26 mouse cellular contexts compared by ENCODE assay signal in genomic region chr1:113384888-113385430, GRCm38 (mm10).
DNase-seq lines count a peak whose midpoint lies in the region; ATAC-seq and TF ChIP-seq lines count a peak whose summit lies in the region.
"Had no signal": no experiment of that assay in that cellular context is flagged by ENCODE, and none has a peak within 500 bp of the region (broad histone marks: within the 10 kb centered on the region; RNA-seq: fewer than 3 reads in every experiment).

No protein-coding gene starts in this region.

- peak; percentile 51; the same call in 1 of the 2 replicates for ATAC-seq in midbrain, embryonic 12.5 days (ENCODE audit: low FRiP score, low read depth)
- ATAC-seq in midbrain, embryonic 13.5 days: no peak
- peak; percentile 48; the same call in 1 of the 2 replicates for ATAC-seq in hindbrain, embryonic 14.5 days (ENCODE audit: low FRiP score)
- ATAC-seq in midbrain, embryonic 16.5 days: peak; percentile 78
- ATAC-seq in forebrain, postnatal 0 days: no peak
- ATAC-seq: forebrain, embryonic 13.5 days; intestine, embryonic 15.5 days; liver, embryonic 12.5 days; Patski had no signal

- DNase-seq in embryo, embryonic 11 days: peak; percentile 1
- DNase-seq in hindbrain, embryonic 14.5 days (ENCODE audit: low spot score): peak; percentile 28
- DNase-seq in forebrain, postnatal 0 days: no peak
- no peak for DNase-seq in kidney, adult 9 months
- DNase-seq: adrenal gland, postnatal 36 days; B cell, adult 2 months; cerebellum, adult 11 months; cerebellum, postnatal 10 days; gastrocnemius, postnatal 14 days; heart, adult 2 months; heart, postnatal 36 days; kidney, postnatal 4 days; lung, adult 18-20 months; lung, postnatal 14 days; right cerebral cortex, postnatal 14 days had no signal

- H3K27ac ChIP-seq in midbrain, embryonic 12.5 days (replicated peaks): no peak overlapping the region
- H3K27ac ChIP-seq in midbrain, embryonic 13.5 days: no peak overlapping the region
- H3K27ac ChIP-seq in hindbrain, embryonic 14.5 days: no peak overlapping the region
- no peak overlapping the region for H3K27ac ChIP-seq in midbrain, embryonic 16.5 days (ENCODE audit: low read length)
- no peak overlapping the region for H3K27ac ChIP-seq in forebrain, postnatal 0 days (ENCODE audit: low read depth, low read length)
- H3K27ac ChIP-seq: forebrain, embryonic 13.5 days; heart, adult 2 months; heart, embryonic 13.5 days; intestine, embryonic 15.5 days; limb, embryonic 13.5 days; liver, embryonic 12.5 days had no signal

- H3K4me2 ChIP-seq in midbrain, embryonic 12.5 days (replicated peaks): no peak overlapping the region
- H3K4me2 ChIP-seq in midbrain, embryonic 13.5 days (replicated peaks): no peak overlapping the region
- H3K4me2 ChIP-seq in hindbrain, embryonic 14.5 days (replicated peaks): no peak overlapping the region
- no peak overlapping the region for H3K4me2 ChIP-seq in midbrain, embryonic 16.5 days (ENCODE audit: low read length)
- no peak overlapping the region for H3K4me2 ChIP-seq in forebrain, postnatal 0 days (ENCODE audit: low read depth)
- H3K4me2 ChIP-seq: forebrain, embryonic 13.5 days; heart, embryonic 13.5 days; intestine, embryonic 15.5 days; limb, embryonic 13.5 days; liver, embryonic 12.5 days had no signal

- H3K9ac ChIP-seq in midbrain, embryonic 12.5 days (replicated peaks): no peak overlapping the region
- H3K9ac ChIP-seq in midbrain, embryonic 13.5 days (replicated peaks): no peak overlapping the region
- no peak overlapping the region for H3K9ac ChIP-seq in hindbrain, embryonic 14.5 days
- no peak overlapping the region for H3K9ac ChIP-seq in midbrain, embryonic 16.5 days (ENCODE audit: low read depth, low read length)
- H3K9ac ChIP-seq in forebrain, postnatal 0 days: no peak overlapping the region
- H3K9ac ChIP-seq: forebrain, embryonic 13.5 days; heart, embryonic 13.5 days; intestine, embryonic 15.5 days; limb, embryonic 13.5 days; liver, embryonic 12.5 days had no signal

- H3K27me3 ChIP-seq in midbrain, embryonic 12.5 days: no peaks in the 10 kb centered on the region
- no peaks in the 10 kb centered on the region for H3K27me3 ChIP-seq in midbrain, embryonic 13.5 days
- no peaks in the 10 kb centered on the region for H3K27me3 ChIP-seq in hindbrain, embryonic 14.5 days (ENCODE audit: control insufficient read depth, insufficient read depth, low read length)
- H3K27me3 ChIP-seq in midbrain, embryonic 16.5 days (ENCODE audit: control insufficient read depth, insufficient read depth, low read depth, low read length): no peaks in the 10 kb centered on the region
- no peaks in the 10 kb centered on the region for H3K27me3 ChIP-seq in forebrain, postnatal 0 days (ENCODE audit: insufficient read depth, low read length)
- H3K27me3 ChIP-seq: CH12.LX; forebrain, embryonic 13.5 days; heart, embryonic 13.5 days; intestine, embryonic 15.5 days; limb, embryonic 13.5 days; liver, embryonic 12.5 days; Patski had no signal

- 48% methylated on average over 6 of the region's 6 CpGs for WGBS in midbrain, embryonic 12.5 days
- WGBS in midbrain, embryonic 13.5 days: 46% methylated on average over 6 of the region's 6 CpGs
- WGBS in hindbrain, embryonic 14.5 days: 23% methylated on average over 6 of the region's 6 CpGs
- 38% methylated on average over 6 of the region's 6 CpGs for WGBS in midbrain, embryonic 16.5 days
- WGBS in forebrain, postnatal 0 days: 59% methylated on average over 6 of the region's 6 CpGs

- TF ChIP-seq CTCF in forebrain, postnatal 0 days (IDR thresholded peaks at IDR 0.05; ENCODE audit: low read depth): no peak

- 0 out of 2 replicates have a peak, but pooled peaks cover 6% of the 10 kb centered on the region for H3K4me1 ChIP-seq in midbrain, embryonic 12.5 days
- 0 out of 2 replicates have a peak, but pooled peaks cover 3% of the 10 kb centered on the region for H3K4me1 ChIP-seq in midbrain, embryonic 13.5 days (replicated peaks)
- H3K4me1 ChIP-seq in hindbrain, embryonic 14.5 days (replicated peaks; ENCODE audit: control insufficient read depth, insufficient read depth, low read length): no peaks in the 10 kb centered on the region
- H3K4me1 ChIP-seq in midbrain, embryonic 16.5 days (ENCODE audit: control insufficient read depth, insufficient read depth, low read length): no peaks in the 10 kb centered on the region
- no peaks in the 10 kb centered on the region for H3K4me1 ChIP-seq in forebrain, postnatal 0 days (ENCODE audit: insufficient read depth)
- H3K4me1 ChIP-seq: heart, embryonic 13.5 days; intestine, embryonic 15.5 days; limb, embryonic 13.5 days; liver, embryonic 12.5 days had no signal

- H3K9me3 ChIP-seq in midbrain, embryonic 12.5 days: no peaks in the 10 kb centered on the region
- no peaks in the 10 kb centered on the region for H3K9me3 ChIP-seq in midbrain, embryonic 13.5 days
- H3K9me3 ChIP-seq in hindbrain, embryonic 14.5 days (ENCODE audit: control insufficient read depth, low read length): no peaks in the 10 kb centered on the region
- no peaks in the 10 kb centered on the region for H3K9me3 ChIP-seq in midbrain, embryonic 16.5 days (replicated peaks; ENCODE audit: control insufficient read depth, low read length, poor library complexity, severe bottlenecking)
- no peaks in the 10 kb centered on the region for H3K9me3 ChIP-seq in forebrain, postnatal 0 days (ENCODE audit: low read length)
- H3K9me3 ChIP-seq: forebrain, embryonic 13.5 days; heart, embryonic 13.5 days; intestine, embryonic 15.5 days; limb, embryonic 13.5 days; liver, embryonic 12.5 days had no signal

- no peak overlapping the region for H3K4me3 ChIP-seq in midbrain, embryonic 12.5 days
- no peak overlapping the region for H3K4me3 ChIP-seq in midbrain, embryonic 13.5 days (replicated peaks)
- H3K4me3 ChIP-seq in hindbrain, embryonic 14.5 days (replicated peaks; ENCODE audit: low read length): no peak overlapping the region
- H3K4me3 ChIP-seq in midbrain, embryonic 16.5 days (ENCODE audit: low read depth, low read length): no peak overlapping the region
- no peak overlapping the region for H3K4me3 ChIP-seq in forebrain, postnatal 0 days (ENCODE audit: low read depth, low read length)
- H3K4me3 ChIP-seq: forebrain, embryonic 13.5 days; heart, adult 2 months; heart, embryonic 13.5 days; intestine, embryonic 15.5 days; limb, embryonic 13.5 days; liver, embryonic 12.5 days had no signal

- no peaks in the 10 kb centered on the region for H3K36me3 ChIP-seq in midbrain, embryonic 12.5 days
- no peaks in the 10 kb centered on the region for H3K36me3 ChIP-seq in midbrain, embryonic 13.5 days
- no peaks in the 10 kb centered on the region for H3K36me3 ChIP-seq in hindbrain, embryonic 14.5 days (replicated peaks; ENCODE audit: control insufficient read depth, insufficient read depth)
- H3K36me3 ChIP-seq in midbrain, embryonic 16.5 days (ENCODE audit: control insufficient read depth, insufficient read depth, low read length): no peaks in the 10 kb centered on the region
- no peaks in the 10 kb centered on the region for H3K36me3 ChIP-seq in forebrain, postnatal 0 days (ENCODE audit: insufficient read depth)
- H3K36me3 ChIP-seq: G1E; heart, embryonic 13.5 days; intestine, embryonic 15.5 days; limb, embryonic 13.5 days; liver, embryonic 12.5 days had no signal

Comparison
In these comparisons a context has a peak if more than half of its experiments do, and no peak if none do; other contexts are left out.
1. ATAC-seq: peak in midbrain, embryonic 12.5 days (single experiment), hindbrain, embryonic 14.5 days (single experiment) and midbrain, embryonic 16.5 days (single experiment); none in midbrain, embryonic 13.5 days (single experiment) and forebrain, postnatal 0 days (single experiment).
2. DNase-seq: peak in embryo, embryonic 11 days (single experiment) and hindbrain, embryonic 14.5 days (single experiment); none in forebrain, postnatal 0 days (single experiment) and kidney, adult 9 months (single experiment).